Mouse (Mus musculus) embryonic facial prominence, embryonic 14.5 days (tissue): ENCODE data around the gene Mvb12a. TPM values are rescaled to one million over a fixed set of nuclear protein-coding genes. Genes with fewer than 3 reads are reported as not detected.

Experiments used
- ATAC-seq: fragments of 200-750 bp; cut with Nextera tagmentation; 2 replicates; pipeline ENCODE4 v1.8.0; 2017; ENCODE audit warnings: low read depth, moderate number of reproducible peaks, moderate TSS enrichment
- DNase-seq: peaks from one replicate; pipeline ENCODE4 v3.0.0-alpha.2; 2015; ENCODE audit warnings: low spot score
- H3K27ac ChIP-seq: fragments of 300-500 bp; sonication (generic); replicated peaks from 2 replicates; pipeline ENCODE4 v1.5.1; 2014; ENCODE audit warnings: low read depth, mild to moderate bottlenecking, low read length, moderate library complexity
- H3K27me3 ChIP-seq: fragments of 300-500 bp; sonication (generic); replicated peaks from 2 replicates; pipeline ENCODE4 v1.6.1; 2014; ENCODE audit warnings: low read length; ENCODE audit not compliant: control insufficient read depth, insufficient read depth
- H3K36me3 ChIP-seq: fragments of 300-500 bp; sonication (generic); 2 replicates; pipeline ENCODE4 v1.6.1; 2014; ENCODE audit warnings: low read length, mixed read lengths; ENCODE audit not compliant: control insufficient read depth, insufficient read depth
- H3K4me1 ChIP-seq: fragments of 300-500 bp; sonication (generic); 2 replicates; pipeline ENCODE4 v1.6.1; 2014; ENCODE audit warnings: antibody characterized with exemption, low read length; ENCODE audit not compliant: control insufficient read depth, insufficient read depth
- H3K4me2 ChIP-seq: fragments of 300-500 bp; sonication (generic); 2 replicates; pipeline ENCODE4 v1.6.1; 2014; ENCODE audit warnings: low read depth, mild to moderate bottlenecking, low read length, moderate library complexity, mixed read lengths
- H3K4me3 ChIP-seq: fragments of 300-500 bp; sonication (generic); 2 replicates; pipeline ENCODE4 v1.5.1; 2014; ENCODE audit warnings: low read depth, mild to moderate bottlenecking, low read length
- H3K9ac ChIP-seq: fragments of 300-500 bp; sonication (generic); 2 replicates; pipeline ENCODE4 v1.6.1; 2014; ENCODE audit warnings: low read depth, mild to moderate bottlenecking, low read length, moderate library complexity, mixed read lengths
- H3K9me3 ChIP-seq: fragments of 300-500 bp; sonication (generic); 2 replicates; pipeline ENCODE4 v1.6.1; 2016; ENCODE audit warnings: low read length; ENCODE audit not compliant: control insufficient read depth
- WGBS: fragments of 180-500 bp; shearing (Covaris S2); extraction: QIAGEN DNeasy Blood & Tissue Kit; methylation state at CpG from one replicate; pipeline ENCODE4 v1.1.7; 2014; 5-methylcytosine and 5-hydroxymethylcytosine counted together
- polyA plus RNA-seq: library from polyadenylated mRNA; unstranded; fragments of >200 nt; fragmentation: Nextera tagmentation; extraction: Ambion mirVana; gene quantifications from 2 replicates; pipeline ENCODE4 v1.2.1, GENCODE M21; 2014

Gene Mvb12a
- polyA plus RNA-seq: 85.4 and 95.3 TPM in 2 replicates

GRCm38 (mm10) chr8:71542632-71543343, at the start of gene Mvb12a:
TSS of gene Mvb12a (plus strand) at chr8:71542922.
- Histone ChIP-seq H3K4me2 (peak within 1 kb of the TSS; percentile 82), H3K36me3 (peaks cover 25% of the 10 kb centered on the region), H3K4me1 (peaks cover 10% of the 10 kb centered on the region), H3K9ac (peak within 1 kb of the TSS; percentile 82), H3K27me3 (no peaks in the 10 kb centered on the region), H3K9me3 (no peaks in the 10 kb centered on the region), H3K27ac (no peak within 1 kb of the TSS; the same call in 1 of the 2 replicates), H3K4me3 (peak within 1 kb of the TSS; percentile 93)
- DNase-seq (peak; percentile 100), ATAC-seq (peak; percentile 97)
- 0% methylated on average over 21 of the region's 55 CpGs for WGBS

GRCm38 (mm10) chr8:71495039-71495438, 47.7 kb upstream of the Mvb12a start:
- H3K27ac ChIP-seq: 0 out of 2 replicates have a peak overlapping the region, but pooled peaks have one; percentile 39
- ATAC-seq: peak; percentile 59
- no peak overlapping the region for H3K4me3 ChIP-seq
- peak; percentile 91 for DNase-seq
- no peaks in the 10 kb centered on the region for H3K27me3 ChIP-seq
- H3K36me3 ChIP-seq: peaks cover 37% of the 10 kb centered on the region
- no peaks in the 10 kb centered on the region for H3K9me3 ChIP-seq
- peak overlapping the region; percentile 37; the same call in 1 of the 2 replicates for H3K9ac ChIP-seq
- WGBS: 23% methylated on average over 15 of the region's 16 CpGs
- peaks cover 23% of the 10 kb centered on the region for H3K4me1 ChIP-seq
- H3K4me2 ChIP-seq: 0 out of 2 replicates have a peak overlapping the region, but pooled peaks have one; percentile 34

GRCm38 (mm10) chr8:71495811-71496210, 46.9 kb upstream of the Mvb12a start:
- Histone ChIP-seq H3K4me3 (no peak overlapping the region), H3K4me2 (no peak overlapping the region), H3K4me1 (peaks cover 23% of the 10 kb centered on the region), H3K36me3 (peaks cover 34% of the 10 kb centered on the region), H3K9ac (peak overlapping the region; percentile 30; the same call in 1 of the 2 replicates), H3K27me3 (no peaks in the 10 kb centered on the region), H3K9me3 (no peaks in the 10 kb centered on the region), H3K27ac (peak overlapping the region; percentile 55; the same call in 1 of the 2 replicates)
- DNase-seq: no peak
- 90% methylated on average over 5 of the region's 5 CpGs for WGBS
- no peak for ATAC-seq

GRCm38 (mm10) chr8:71496481-71496880, 46.2 kb upstream of the Mvb12a start:
- Histone ChIP-seq H3K27me3 (no peaks in the 10 kb centered on the region), H3K4me1 (peaks cover 23% of the 10 kb centered on the region), H3K9me3 (no peaks in the 10 kb centered on the region), H3K36me3 (peaks cover 28% of the 10 kb centered on the region), H3K4me2 (no peak overlapping the region), H3K4me3 (no peak overlapping the region), H3K9ac (no peak overlapping the region), H3K27ac (no peak overlapping the region)
- WGBS: 31% methylated on average over 10 of the region's 11 CpGs
- DNase-seq (peak; percentile 48), ATAC-seq (no peak)

GRCm38 (mm10) chr8:71497077-71497645, 45.6 kb upstream of the Mvb12a start:
- Histone ChIP-seq H3K36me3 (peaks cover 21% of the 10 kb centered on the region), H3K4me1 (peaks cover 23% of the 10 kb centered on the region), H3K27me3 (no peaks in the 10 kb centered on the region), H3K27ac (no peak overlapping the region), H3K9me3 (no peaks in the 10 kb centered on the region), H3K4me3 (no peak overlapping the region), H3K4me2 (no peak overlapping the region), H3K9ac (no peak overlapping the region; the same call in 1 of the 2 replicates)
- WGBS: 82% methylated on average over 1 of the region's 1 CpGs
- DNase-seq (no peak), ATAC-seq (no peak)

- DNase-seq: peak; percentile 48
- Histone ChIP-seq H3K9ac (peak overlapping the region; percentile 45), H3K4me1 (peaks cover 23% of the 10 kb centered on the region), H3K9me3 (no peaks in the 10 kb centered on the region), H3K27me3 (no peaks in the 10 kb centered on the region), H3K4me3 (no peak overlapping the region), H3K4me2 (no peak overlapping the region), H3K36me3 (peaks cover 13% of the 10 kb centered on the region), H3K27ac (no peak overlapping the region)
- no peak for ATAC-seq
- WGBS: 25% methylated on average over 14 of the region's 15 CpGs
Measured at GRCm38 (mm10) chr8:71497881-71498501, 44.7 kb upstream of the Mvb12a start.

GRCm38 (mm10) chr8:71498816-71499690, 43.7 kb upstream of the Mvb12a start:
- peaks cover 23% of the 10 kb centered on the region for H3K4me1 ChIP-seq

GRCm38 (mm10) chr8:71504349-71504748, 38.4 kb upstream of the Mvb12a start:
- no peak overlapping the region for H3K4me2 ChIP-seq
- no peak for ATAC-seq
- H3K4me3 ChIP-seq: no peak overlapping the region
- H3K9ac ChIP-seq: no peak overlapping the region
- peaks cover 36% of the 10 kb centered on the region for H3K27me3 ChIP-seq
- H3K9me3 ChIP-seq: no peaks in the 10 kb centered on the region
- no peak for DNase-seq
- no peaks in the 10 kb centered on the region for H3K36me3 ChIP-seq
- H3K27ac ChIP-seq: no peak overlapping the region
- H3K4me1 ChIP-seq: no peaks in the 10 kb centered on the region
- 91% methylated on average over 4 of the region's 4 CpGs for WGBS

More at GRCm38 (mm10) chr8:71498816-71499690, 43.7 kb upstream of the Mvb12a start:
- WGBS: 39% methylated on average over 13 of the region's 16 CpGs
- H3K36me3 ChIP-seq: 0 out of 2 replicates have a peak, but pooled peaks cover 5% of the 10 kb centered on the region
- no peak overlapping the region for H3K9ac ChIP-seq
- H3K4me3 ChIP-seq: no peak overlapping the region
- ATAC-seq: 0 out of 2 replicates have a peak, but pooled peaks have one; percentile 10
- no peak overlapping the region for H3K27ac ChIP-seq
- no peaks in the 10 kb centered on the region for H3K9me3 ChIP-seq
- no peaks in the 10 kb centered on the region for H3K27me3 ChIP-seq
- no peak overlapping the region for H3K4me2 ChIP-seq
- peak; percentile 32 for DNase-seq
